Mouse (Mus musculus) G1E (cell line): Measurements from ENCODE around the gene Bco2. TPM values are rescaled to one million over a fixed set of nuclear protein-coding genes. Genes with fewer than 3 reads are reported as not detected.

Source experiments
- ATAC-seq: 2 replicates; pipeline ENCODE4 v1.8.0; 2016; ENCODE audit warnings: mild to moderate bottlenecking; ENCODE audit not compliant: insufficient number of reproducible peaks, poor library complexity, low FRiP score, severe bottlenecking; ENCODE audit errors: extremely low read depth
- DNase-seq: peaks from one replicate; pipeline ENCODE4 v3.0.0; 2012; ENCODE audit warnings: low spot score
- H3K27me3 ChIP-seq: 2 replicates; pipeline ENCODE4 v1.6.1; 2012; ENCODE audit warnings: mild to moderate bottlenecking, low read length, inconsistent platforms; ENCODE audit not compliant: insufficient read depth
- H3K36me3 ChIP-seq: replicated peaks from 2 replicates; pipeline ENCODE3; 2012; ENCODE audit warnings: mild to moderate bottlenecking, inconsistent platforms
- H3K4me1 ChIP-seq: 2 replicates; pipeline ENCODE4 v1.6.1; 2012; ENCODE audit warnings: low read depth, low read length, inconsistent platforms, mixed read lengths; ENCODE audit not compliant: insufficient read depth
- H3K4me3 ChIP-seq: 2 replicates; pipeline ENCODE4 v1.5.1; 2012; ENCODE audit warnings: low read depth, mild to moderate bottlenecking, inconsistent platforms, low read length, moderate library complexity, mixed read lengths
- H3K9me3 ChIP-seq: replicated peaks from 2 replicates; pipeline ENCODE4 v1.6.1; 2012; ENCODE audit warnings: inconsistent platforms
- CTCF ChIP-seq: IDR thresholded peaks from 2 replicates; pipeline ENCODE4 v1.5.1; 2012; ENCODE audit warnings: low read depth, low read length, inconsistent platforms, mixed read lengths
- GATA1 ChIP-seq: IDR thresholded peaks from 2 replicates; pipeline ENCODE4 v1.6.1; 2012; ENCODE audit warnings: borderline replicate concordance, low read length, inconsistent platforms, mixed read lengths
- GATA2 ChIP-seq: IDR thresholded peaks from 2 replicates; pipeline ENCODE4 v1.6.1; 2012; ENCODE audit warnings: low read depth, low read length, inconsistent platforms, borderline replicate concordance
- POLR2AphosphoS5 ChIP-seq: IDR thresholded peaks from 2 replicates; pipeline ENCODE4 v1.6.1; 2012; ENCODE audit warnings: low read depth, low read length, inconsistent platforms; ENCODE audit not compliant: insufficient replicate concordance
- TAL1 ChIP-seq: conservative IDR thresholded peaks from 2 replicates; pipeline ENCODE4 v1.6.1; 2012; ENCODE audit warnings: low read depth, low read length, inconsistent platforms, mixed read lengths
- polyA plus RNA-seq: library from polyadenylated mRNA; stranded (reverse); fragments of >175 nt; gene quantifications from 2 replicates; pipeline ENCODE4 v1.2.3, GENCODE M21; 2012
- total RNA-seq, 2 experiments: library from RNA; stranded (forward) in 1 of 2; stranded (reverse) in 1 of 2; fragments of 200-1000 nt in 1 of 2; fragments of >200 nt in 1 of 2; fragmentation: Nextera tagmentation in 1 of 2; gene quantifications; 2 replicates each; pipeline ENCODE4 v1.2.3; 2014 to 2017

The Bco2 gene
- total and polyA plus RNA-seq, 3 experiments, result 0.11 TPM; not detected in 2

DNA sequence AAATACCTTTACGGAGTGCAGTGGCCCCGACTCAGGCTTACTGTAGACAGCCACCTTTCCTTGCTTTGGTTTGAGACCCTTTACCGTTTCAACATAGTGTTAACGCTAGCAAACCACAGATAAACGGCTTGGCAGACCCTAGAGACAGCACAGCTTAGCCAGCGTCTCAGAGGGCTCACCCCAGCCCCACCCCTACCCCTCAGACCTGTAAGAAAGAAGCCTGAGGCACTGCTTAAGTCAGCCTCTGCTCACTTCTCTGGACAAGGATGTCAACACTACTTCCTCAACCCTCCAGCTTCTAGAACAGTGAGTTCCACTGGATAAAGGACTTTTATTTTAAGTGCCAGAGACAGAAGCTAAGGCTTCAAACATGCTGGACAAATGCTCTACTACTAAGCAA, 58.4 kb downstream of the Bco2 start:
- TF ChIP-seq GATA1, result no peak
- no peak for TF ChIP-seq GATA2
- no peak for TF ChIP-seq POLR2AphosphoS5
- no peak for TF ChIP-seq TAL1
- TF ChIP-seq CTCF, result no peak
- H3K4me3 ChIP-seq, result no peak overlapping the region
- no peaks in the 10 kb centered on the region for H3K9me3 ChIP-seq
- ATAC-seq (no peak), DNase-seq (no peak)
- no peaks in the 10 kb centered on the region for H3K36me3 ChIP-seq
- peaks cover 22% of the 10 kb centered on the region for H3K27me3 ChIP-seq
- H3K4me1 ChIP-seq, result peaks cover 7% of the 10 kb centered on the region; the same call in 1 of the 2 replicates

DNA sequence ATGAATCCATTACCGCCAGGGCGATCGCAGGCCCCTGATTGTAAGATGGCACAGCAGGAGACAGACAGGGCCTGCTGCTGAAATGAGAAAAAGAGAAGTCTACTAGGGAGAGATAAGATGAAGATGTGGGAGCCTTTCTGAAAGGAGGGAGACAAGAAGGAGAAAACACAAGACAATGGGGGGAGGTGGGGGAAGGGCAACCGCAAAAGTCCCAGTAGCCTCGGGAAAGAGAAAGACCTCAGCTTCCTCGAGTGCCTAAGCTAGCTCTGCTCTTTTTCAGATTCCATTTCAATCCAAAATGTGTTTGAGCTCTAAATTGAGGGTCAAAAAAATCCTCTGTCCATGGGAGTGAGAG, 58.9 kb downstream of the Bco2 start:
- TF ChIP-seq CTCF (no peak), POLR2AphosphoS5 (no peak), GATA2 (no peak), TAL1 (no peak), GATA1 (no peak)
- Histone ChIP-seq H3K4me1 (peaks cover 6% of the 10 kb centered on the region; the same call in 1 of the 2 replicates), H3K36me3 (no peaks in the 10 kb centered on the region), H3K4me3 (no peak overlapping the region), H3K9me3 (no peaks in the 10 kb centered on the region), H3K27me3 (peaks cover 22% of the 10 kb centered on the region)
- DNase-seq, result no peak
- ATAC-seq, result no peak

DNA sequence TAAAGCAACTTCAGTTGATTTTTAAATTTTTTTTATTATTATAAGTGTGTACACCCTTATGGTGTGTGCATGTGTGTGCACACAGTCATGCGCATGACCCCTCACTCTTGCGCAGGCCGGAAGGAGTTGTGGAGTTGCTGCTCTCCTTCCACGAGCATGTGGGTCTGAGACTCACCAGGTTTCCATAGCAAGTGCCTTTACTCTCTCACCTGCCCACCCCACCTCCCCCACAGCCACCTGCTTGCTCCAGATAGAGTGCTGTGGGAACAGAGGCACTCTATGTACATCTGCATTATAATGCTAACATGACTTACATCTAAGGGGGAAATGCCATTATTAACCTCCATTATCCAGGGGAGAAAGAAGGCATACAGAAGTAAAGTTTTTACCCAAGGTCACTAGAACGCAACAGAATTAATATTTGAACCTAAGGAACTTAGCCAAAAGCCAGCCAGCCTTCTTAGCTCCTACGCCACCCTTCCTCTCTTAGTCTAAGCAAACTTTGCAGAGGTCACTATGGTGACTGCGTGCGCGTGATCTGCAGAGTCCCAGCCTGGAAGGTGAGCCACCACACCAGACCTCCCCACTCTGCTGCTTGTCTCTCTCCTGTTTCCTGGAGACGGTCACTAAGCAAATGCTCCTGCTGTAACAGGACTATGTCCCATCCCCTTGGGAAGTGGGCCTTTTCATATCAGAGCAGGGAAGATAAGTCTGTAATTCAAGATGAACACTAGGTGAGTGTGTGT, 59.4 kb downstream of the Bco2 start:
- Histone ChIP-seq H3K4me1 (peaks cover 6% of the 10 kb centered on the region), H3K27me3 (peaks cover 22% of the 10 kb centered on the region), H3K4me3 (no peak overlapping the region), H3K9me3 (no peaks in the 10 kb centered on the region), H3K36me3 (no peaks in the 10 kb centered on the region)
- TF ChIP-seq GATA2 (no peak), TAL1 (no peak), POLR2AphosphoS5 (no peak), CTCF (no peak), GATA1 (no peak)
- DNase-seq, result no peak
- ATAC-seq, result no peak

DNA sequence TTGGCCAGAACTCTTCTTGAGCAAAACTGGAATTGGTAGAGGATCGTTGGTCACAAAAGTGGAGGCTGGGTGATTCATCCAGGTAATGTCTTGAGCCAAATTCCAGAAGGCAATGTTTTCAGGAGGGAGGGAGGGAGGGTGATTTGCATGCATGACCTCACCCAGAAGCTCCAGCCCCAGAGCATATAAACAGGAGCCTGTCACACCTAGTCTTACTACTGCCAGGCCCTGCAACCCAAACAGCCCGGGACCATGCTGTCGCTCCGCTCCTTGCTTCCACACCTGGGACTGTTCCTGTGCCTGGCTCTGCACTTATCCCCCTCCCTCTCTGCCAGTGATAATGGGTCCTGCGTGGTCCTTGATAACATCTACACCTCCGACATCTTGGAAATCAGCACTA, 60.7 kb downstream of the Bco2 start, which contains the start of gene Plet1:
Gene Plet1 (plus strand): TSS at position 215 of the 400 bp plus-strand sequence.
- H3K4me1 ChIP-seq, result peaks cover 3% of the 10 kb centered on the region
- TF ChIP-seq TAL1 (no peak), POLR2AphosphoS5 (no peak), GATA1 (no peak), GATA2 (no peak)
- DNase-seq (no peak), ATAC-seq (no peak)
- H3K4me3 ChIP-seq, result no peak within 1 kb of the TSS
- H3K27me3 ChIP-seq, result peaks cover 17% of the 10 kb centered on the region
- no peaks in the 10 kb centered on the region for H3K9me3 ChIP-seq
- H3K36me3 ChIP-seq, result no peaks in the 10 kb centered on the region

DNA sequence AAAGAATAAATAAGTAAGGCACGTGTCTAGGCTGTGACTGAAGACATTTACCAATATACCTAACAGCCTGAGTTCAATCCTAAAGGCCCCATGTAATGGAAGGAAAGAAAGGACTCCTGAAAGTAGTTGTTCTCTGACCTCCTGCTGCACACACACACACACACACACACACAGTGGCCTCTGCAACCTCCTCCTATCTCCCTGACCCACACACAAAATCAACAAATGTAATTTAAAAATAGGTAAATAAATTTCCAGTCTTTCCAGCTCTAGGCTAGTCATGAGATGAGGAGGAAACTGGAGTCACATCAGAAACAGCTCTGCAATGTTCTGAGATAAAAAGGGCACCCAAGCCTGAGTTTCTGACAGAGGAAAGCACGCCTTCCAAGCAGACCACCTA, 61.2 kb downstream of the Bco2 start:
- DNase-seq, result no peak
- Histone ChIP-seq H3K36me3 (no peaks in the 10 kb centered on the region), H3K4me1 (peaks cover 3% of the 10 kb centered on the region), H3K27me3 (peaks cover 14% of the 10 kb centered on the region), H3K9me3 (no peaks in the 10 kb centered on the region), H3K4me3 (no peak overlapping the region)
- TF ChIP-seq TAL1 (no peak), CTCF (no peak), GATA1 (no peak), POLR2AphosphoS5 (no peak), GATA2 (no peak)
- no peak for ATAC-seq

DNA sequence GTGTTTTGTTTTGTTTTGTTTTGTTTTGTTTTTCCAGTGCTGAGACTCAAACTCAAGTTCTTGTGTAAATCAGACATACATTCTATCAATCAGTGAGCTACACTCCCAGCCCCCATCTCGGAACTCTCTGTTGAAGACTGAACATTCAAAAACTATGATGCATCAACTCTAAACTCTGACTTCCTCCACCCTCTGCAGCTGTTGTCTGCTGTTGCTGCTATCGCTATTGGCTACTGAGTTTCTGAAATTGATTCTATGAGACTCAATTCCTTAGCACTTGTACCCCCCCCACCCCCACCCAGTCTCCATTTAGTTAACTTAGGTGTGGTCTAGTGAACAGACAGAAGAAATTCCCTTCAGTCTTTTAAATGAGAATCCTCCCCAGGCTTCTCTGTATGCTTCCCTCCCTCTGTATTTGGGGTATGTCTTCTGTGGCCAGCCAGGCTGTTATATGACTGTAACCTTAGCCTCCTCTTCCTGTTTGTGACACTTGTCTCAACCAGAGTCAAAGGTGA, 63.4 kb downstream of the Bco2 start:
- no peak for ATAC-seq
- TF ChIP-seq TAL1, result no peak
- H3K27me3 ChIP-seq, result peaks cover 12% of the 10 kb centered on the region
- no peaks in the 10 kb centered on the region for H3K36me3 ChIP-seq
- no peak for DNase-seq
- H3K4me1 ChIP-seq, result peaks cover 3% of the 10 kb centered on the region
- H3K9me3 ChIP-seq, result no peaks in the 10 kb centered on the region
- H3K4me3 ChIP-seq, result no peak overlapping the region
